Mouse (Mus musculus): ENCODE data around the gene Ninl. TPM values are rescaled to one million over a fixed set of nuclear protein-coding genes. Genes with fewer than 3 reads are reported as not detected.
"Not testable (repeated sequence)": the region's sequence is repeated elsewhere in the genome, so short reads cannot be mapped to it uniquely, and the experiment has no call there.

Gene Ninl
- polyA plus RNA-seq, 1 experiment = 2.4 TPM

DNA sequence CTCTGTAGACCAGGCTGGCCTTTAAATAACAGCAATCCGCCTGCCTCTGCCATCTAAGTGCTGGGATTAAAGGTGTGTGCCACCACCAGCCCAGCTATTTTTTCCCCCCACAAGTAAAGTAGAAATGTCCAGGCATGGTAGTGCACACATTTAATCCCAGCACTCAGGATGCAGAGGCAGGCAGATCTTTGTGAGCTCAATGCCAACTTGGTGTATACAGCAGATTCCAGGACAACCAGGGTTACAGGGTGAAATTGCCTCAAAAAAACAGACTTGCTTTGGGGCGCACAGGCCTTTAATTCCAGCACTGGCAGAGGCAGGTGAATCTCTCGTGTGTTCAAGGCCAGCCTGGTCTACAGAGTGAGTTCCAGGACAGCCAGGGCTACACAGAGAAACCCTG is 116.2 kb downstream of the Ninl start:
- Histone ChIP-seq H3K4me3 (replicated peaks) (no peak overlapping the region), H3K9me3 (ENCODE audit: control insufficient read depth, low read length) (no peaks in the 10 kb centered on the region), H3K36me3 (ENCODE audit: control insufficient read depth) (peaks cover 86% of the 10 kb centered on the region), H3K27me3 (ENCODE audit: control insufficient read depth) (no peaks in the 10 kb centered on the region), H3K4me1 (ENCODE audit: control insufficient read depth) (peaks cover 16% of the 10 kb centered on the region)
- TF ChIP-seq GATA1 (IDR thresholded peaks at IDR 0.05; ENCODE audit: low read length) (no peak), TAL1 (IDR thresholded peaks at IDR 0.05; ENCODE audit: low read length) (no peak)

DNA sequence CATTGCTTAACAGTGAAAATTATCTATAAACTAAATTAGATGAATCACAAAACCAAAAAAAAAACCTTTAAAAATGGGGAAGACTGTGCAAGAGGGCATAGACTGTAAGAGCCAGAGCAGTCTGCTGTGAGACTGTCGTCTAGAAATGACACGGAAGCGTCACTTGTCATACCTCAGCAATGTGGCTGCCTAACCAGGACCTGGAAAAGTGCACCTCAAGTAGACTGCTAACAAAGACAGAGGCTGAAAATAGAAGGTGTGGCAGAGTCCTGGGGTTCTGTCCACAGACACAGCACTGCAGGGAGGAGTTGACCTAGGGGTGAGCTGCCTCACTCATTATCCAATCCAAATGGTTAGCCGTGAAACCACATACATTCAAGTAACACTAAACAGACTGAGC is 117.0 kb downstream of the Ninl start:
- H3K4me1 ChIP-seq (ENCODE audit: control insufficient read depth) = peaks cover 16% of the 10 kb centered on the region
- H3K36me3 ChIP-seq (ENCODE audit: control insufficient read depth) = peaks cover 86% of the 10 kb centered on the region
- TF ChIP-seq TAL1 (IDR thresholded peaks at IDR 0.05; ENCODE audit: low read length) = no peak
- TF ChIP-seq GATA1 (IDR thresholded peaks at IDR 0.05; ENCODE audit: low read length) = no peak
- no peak overlapping the region for H3K4me3 ChIP-seq (replicated peaks)
- H3K27me3 ChIP-seq (ENCODE audit: control insufficient read depth) = no peaks in the 10 kb centered on the region
- no peaks in the 10 kb centered on the region for H3K9me3 ChIP-seq (ENCODE audit: control insufficient read depth, low read length)

DNA sequence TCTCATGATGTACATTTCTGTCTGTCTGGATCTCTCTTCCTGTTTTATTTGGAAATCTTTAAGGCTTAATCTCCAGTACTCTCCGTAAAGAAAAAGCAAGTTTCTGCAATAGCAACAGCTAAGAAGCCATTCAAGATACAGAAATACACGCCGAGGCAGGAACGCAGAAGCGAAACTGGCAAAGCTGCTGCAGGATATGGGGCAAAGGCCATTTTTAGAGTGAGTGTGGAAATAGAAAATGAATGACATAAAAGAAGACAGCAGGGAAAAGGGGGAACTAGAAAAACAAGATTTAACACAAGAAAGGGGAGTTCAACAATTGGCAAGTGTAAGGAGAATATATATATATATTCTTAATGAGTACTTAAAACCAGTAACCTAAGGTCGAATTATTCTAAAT is 117.5 kb downstream of the Ninl start:
- Histone ChIP-seq H3K9me3 (ENCODE audit: control insufficient read depth, low read length) (no peaks in the 10 kb centered on the region), H3K27me3 (ENCODE audit: control insufficient read depth) (no peaks in the 10 kb centered on the region), H3K4me1 (ENCODE audit: control insufficient read depth) (peaks cover 16% of the 10 kb centered on the region), H3K4me3 (replicated peaks) (no peak overlapping the region), H3K36me3 (ENCODE audit: control insufficient read depth) (peaks cover 86% of the 10 kb centered on the region)
- TF ChIP-seq TAL1 (IDR thresholded peaks at IDR 0.05; ENCODE audit: low read length) (no peak), GATA1 (IDR thresholded peaks at IDR 0.05; ENCODE audit: low read length) (no peak)

DNA sequence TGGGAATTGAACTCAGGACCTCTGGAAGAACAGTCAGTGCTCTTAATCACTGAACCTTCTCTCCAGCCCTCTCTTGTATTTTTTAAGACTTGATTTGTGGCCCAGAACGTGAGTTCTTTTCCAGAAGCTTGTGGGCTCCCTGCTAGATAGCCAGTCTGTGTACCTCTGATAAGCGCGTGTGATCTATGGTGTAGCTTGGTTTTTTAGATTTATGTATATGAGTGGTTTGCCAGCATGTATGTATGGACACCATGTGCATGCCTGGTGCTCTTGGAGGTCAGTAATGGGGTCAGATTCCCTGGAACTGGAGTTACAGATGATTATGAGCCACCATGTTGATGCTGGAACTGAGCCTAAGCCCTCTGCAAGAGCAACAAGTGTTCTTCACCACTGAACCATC is 118.6 kb downstream of the Ninl start:
- Histone ChIP-seq H3K4me1 (ENCODE audit: control insufficient read depth) (peaks cover 21% of the 10 kb centered on the region), H3K9me3 (ENCODE audit: control insufficient read depth, low read length) (no peaks in the 10 kb centered on the region), H3K27me3 (ENCODE audit: control insufficient read depth) (no peaks in the 10 kb centered on the region), H3K4me3 (replicated peaks) (no peak overlapping the region), H3K36me3 (ENCODE audit: control insufficient read depth) (peaks cover 85% of the 10 kb centered on the region)
- no peak for TF ChIP-seq TAL1 (IDR thresholded peaks at IDR 0.05; ENCODE audit: low read length)
- no peak for TF ChIP-seq GATA1 (IDR thresholded peaks at IDR 0.05; ENCODE audit: low read length)

DNA sequence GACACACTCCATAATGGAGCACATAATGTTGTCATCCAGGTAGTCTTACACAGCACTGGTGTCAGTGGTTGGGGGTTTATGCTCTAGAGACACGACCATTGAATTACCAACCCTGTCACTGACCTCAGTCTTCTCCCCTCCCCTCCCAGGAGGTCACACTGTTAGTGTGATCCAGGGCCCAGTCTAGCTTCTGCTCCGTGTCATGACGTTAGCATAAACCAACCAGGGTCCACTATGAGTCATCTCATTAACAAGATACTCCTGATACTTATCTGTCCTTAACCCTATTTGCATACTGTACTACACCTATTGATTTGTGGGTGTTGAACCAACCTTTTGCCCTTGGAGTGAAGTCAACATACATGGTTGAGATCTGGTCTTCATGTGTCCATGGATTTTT is 120.5 kb downstream of the Ninl start:
- no peaks in the 10 kb centered on the region for H3K9me3 ChIP-seq (ENCODE audit: control insufficient read depth, low read length)
- peaks cover 21% of the 10 kb centered on the region for H3K4me1 ChIP-seq (ENCODE audit: control insufficient read depth)
- no peaks in the 10 kb centered on the region for H3K27me3 ChIP-seq (ENCODE audit: control insufficient read depth)
- no peak overlapping the region for H3K4me3 ChIP-seq (replicated peaks)
- TF ChIP-seq GATA1 (IDR thresholded peaks at IDR 0.05; ENCODE audit: low read length) (no peak), TAL1 (IDR thresholded peaks at IDR 0.05; ENCODE audit: low read length) (no peak)
- peaks cover 85% of the 10 kb centered on the region for H3K36me3 ChIP-seq (ENCODE audit: control insufficient read depth)

DNA sequence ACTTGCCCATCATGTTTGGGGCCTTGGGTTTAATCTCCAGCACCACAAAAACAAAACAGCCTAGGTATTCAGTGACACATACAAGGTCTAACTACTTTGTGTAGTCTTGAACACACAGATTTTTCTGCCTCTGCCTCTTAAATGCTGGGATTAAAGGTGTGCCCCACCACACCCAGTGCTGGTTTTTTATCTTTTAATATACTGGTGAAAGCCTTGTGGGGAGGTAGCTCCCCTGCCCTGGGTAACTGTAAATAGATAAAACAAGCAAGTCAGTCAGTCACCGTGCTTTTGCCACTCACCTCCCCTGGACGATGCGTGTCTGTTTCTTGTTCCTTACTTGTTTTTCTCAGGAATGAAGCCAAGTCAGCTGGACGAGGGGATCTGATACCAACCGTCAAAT is 123.4 kb downstream of the Ninl start:
- Histone ChIP-seq H3K4me1 (ENCODE audit: control insufficient read depth) (peaks cover 22% of the 10 kb centered on the region), H3K36me3 (ENCODE audit: control insufficient read depth) (peaks cover 75% of the 10 kb centered on the region), H3K9me3 (ENCODE audit: control insufficient read depth, low read length) (no peaks in the 10 kb centered on the region), H3K4me3 (replicated peaks) (no peak overlapping the region), H3K27me3 (ENCODE audit: control insufficient read depth) (no peaks in the 10 kb centered on the region)
- TF ChIP-seq TAL1 (IDR thresholded peaks at IDR 0.05; ENCODE audit: low read length) (no peak), GATA1 (IDR thresholded peaks at IDR 0.05; ENCODE audit: low read length) (no peak)

DNA sequence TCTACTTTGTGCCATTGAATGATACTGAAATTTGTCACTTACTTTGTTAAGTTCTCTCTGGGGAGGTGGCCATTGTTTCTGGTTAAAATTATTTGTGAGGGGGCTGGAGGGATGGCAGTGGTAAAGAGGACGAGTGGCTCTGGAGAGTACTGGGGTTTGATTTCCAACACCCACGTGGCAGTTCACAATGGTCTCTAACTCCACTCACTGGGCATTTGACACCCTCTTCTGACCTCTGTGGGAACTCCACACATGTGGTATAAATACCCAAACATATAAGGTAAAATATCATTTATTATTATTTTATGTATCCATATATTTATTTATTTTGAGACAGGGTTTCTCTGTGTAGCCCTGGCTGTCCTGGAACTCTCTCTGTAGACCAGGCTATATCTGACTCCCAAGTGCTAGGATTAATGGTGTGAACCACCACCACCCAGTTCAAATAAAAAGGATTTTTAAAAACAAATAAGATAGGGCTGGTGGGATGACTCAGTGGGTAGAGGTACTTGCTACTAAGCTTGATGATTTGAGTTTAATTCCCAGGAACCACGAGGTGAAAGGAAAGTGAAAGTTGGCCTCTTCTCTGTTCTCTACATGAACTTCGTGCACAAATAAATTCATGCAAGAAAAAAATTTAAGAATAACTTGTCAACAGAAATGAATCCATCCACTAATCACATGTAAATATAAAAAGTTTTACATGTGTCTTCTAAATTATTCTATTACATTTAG is 124.2 kb downstream of the Ninl start:
- Histone ChIP-seq H3K27me3 (ENCODE audit: control insufficient read depth) (no peaks in the 10 kb centered on the region), H3K9me3 (ENCODE audit: control insufficient read depth, low read length) (no peaks in the 10 kb centered on the region), H3K4me3 (replicated peaks) (no peak overlapping the region), H3K4me1 (ENCODE audit: control insufficient read depth) (peaks cover 24% of the 10 kb centered on the region), H3K36me3 (ENCODE audit: control insufficient read depth) (peaks cover 68% of the 10 kb centered on the region)
- TF ChIP-seq GATA1 (IDR thresholded peaks at IDR 0.05; ENCODE audit: low read length) (no peak), TAL1 (IDR thresholded peaks at IDR 0.05; ENCODE audit: low read length) (no peak)

DNA sequence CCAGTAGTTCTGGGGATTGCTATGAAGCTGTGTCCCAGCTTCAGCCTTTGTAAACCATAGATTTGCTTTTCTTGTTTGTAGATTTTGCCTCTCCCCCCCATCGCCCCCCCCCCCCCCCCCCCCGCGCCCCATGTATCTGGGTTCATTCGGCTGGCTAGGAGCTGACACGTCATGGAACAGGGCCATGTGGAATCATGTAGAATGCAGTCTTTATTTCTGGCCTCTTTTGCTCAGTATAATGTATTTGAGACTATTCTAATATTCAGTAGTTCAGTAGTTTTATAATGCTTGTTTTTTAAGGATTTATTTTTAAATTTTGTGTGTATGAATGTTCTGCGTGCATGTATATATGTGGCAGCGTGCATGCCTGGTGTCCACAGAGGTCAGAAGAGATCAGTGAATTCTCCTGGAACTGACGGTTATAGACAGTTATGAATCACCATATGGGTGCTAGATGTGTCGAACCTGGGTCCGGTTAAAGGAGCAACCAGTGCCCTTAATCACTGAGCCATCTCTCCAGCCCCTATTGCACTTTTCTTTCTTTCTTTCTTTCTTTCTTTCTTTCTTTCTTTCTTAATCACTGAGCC is 128.8 kb downstream of the Ninl start:
- Histone ChIP-seq H3K9me3 (ENCODE audit: control insufficient read depth, low read length) (no peaks in the 10 kb centered on the region), H3K4me3 (replicated peaks) (peak overlapping the region; percentile 83), H3K4me1 (ENCODE audit: control insufficient read depth) (peaks cover 36% of the 10 kb centered on the region), H3K27me3 (ENCODE audit: control insufficient read depth) (no peaks in the 10 kb centered on the region), H3K36me3 (ENCODE audit: control insufficient read depth) (peaks cover 31% of the 10 kb centered on the region)
- TF ChIP-seq GATA1 (IDR thresholded peaks at IDR 0.05; ENCODE audit: low read length) (no peak), TAL1 (IDR thresholded peaks at IDR 0.05; ENCODE audit: low read length) (no peak)

DNA sequence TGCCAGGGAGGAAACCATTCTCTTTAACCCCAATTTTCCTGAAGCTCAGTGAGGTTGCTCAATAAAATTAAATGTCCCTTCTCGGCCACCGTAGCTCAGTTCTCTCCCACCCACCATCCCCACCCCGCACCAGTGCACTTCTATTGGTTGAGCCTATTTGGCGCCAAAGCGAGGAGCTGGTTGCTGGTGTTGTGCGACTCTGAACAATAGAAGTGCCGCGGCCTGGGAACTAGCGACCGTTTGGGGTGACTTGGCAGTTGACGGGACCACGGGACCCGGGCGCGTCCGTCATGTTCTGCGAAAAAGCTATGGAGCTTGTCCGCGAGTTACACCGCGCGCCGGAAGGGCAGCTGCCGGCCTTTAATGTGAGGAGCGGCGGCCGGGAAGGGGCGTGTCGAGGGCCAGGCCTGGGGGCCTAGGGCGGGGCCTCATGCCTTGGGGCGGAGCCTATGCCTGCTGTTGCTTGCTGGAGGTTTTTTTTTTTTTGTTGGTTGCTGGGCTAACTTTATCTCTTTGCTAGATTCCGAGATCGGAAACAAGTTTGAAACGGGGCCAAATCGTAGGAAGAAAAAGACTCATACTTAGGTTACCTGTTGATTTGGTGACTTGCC is 129.6 kb downstream of the Ninl start:
- TF ChIP-seq GATA1 (IDR thresholded peaks at IDR 0.05; ENCODE audit: low read length) (0 out of 2 replicates have a peak, but pooled peaks have one; percentile 10), TAL1 (IDR thresholded peaks at IDR 0.05; ENCODE audit: low read length) (no peak)
- no peaks in the 10 kb centered on the region for H3K9me3 ChIP-seq (ENCODE audit: control insufficient read depth, low read length)
- peak overlapping the region; percentile 83 for H3K4me3 ChIP-seq (replicated peaks)
- H3K4me1 ChIP-seq (ENCODE audit: control insufficient read depth) = peaks cover 41% of the 10 kb centered on the region
- no peaks in the 10 kb centered on the region for H3K27me3 ChIP-seq (ENCODE audit: control insufficient read depth)
- peaks cover 22% of the 10 kb centered on the region for H3K36me3 ChIP-seq (ENCODE audit: control insufficient read depth)

DNA sequence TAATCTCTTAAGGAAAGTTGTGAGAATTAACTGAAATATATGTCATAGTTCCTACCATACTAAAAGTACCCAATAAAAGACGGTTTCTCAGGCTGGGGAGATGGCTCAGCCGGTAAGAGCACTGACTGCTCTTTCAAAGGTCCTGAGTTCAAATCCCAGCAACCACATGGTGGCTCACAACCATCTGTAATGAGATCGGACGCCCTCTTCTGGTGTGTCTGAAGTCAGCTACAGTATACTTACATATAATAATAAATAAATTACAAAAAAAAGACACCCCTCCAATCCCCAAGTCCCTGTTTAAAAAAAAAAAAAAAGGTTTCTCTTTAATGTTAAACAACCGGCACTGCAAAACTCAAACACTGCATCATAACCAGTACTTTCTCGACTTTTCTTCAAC is 130.3 kb downstream of the Ninl start:
- Histone ChIP-seq H3K36me3 (ENCODE audit: control insufficient read depth) (peaks cover 17% of the 10 kb centered on the region), H3K4me1 (ENCODE audit: control insufficient read depth) (peaks cover 45% of the 10 kb centered on the region), H3K4me3 (replicated peaks) (peak overlapping the region; percentile 83)
- not testable (repeated sequence) for H3K9me3 ChIP-seq (ENCODE audit: control insufficient read depth, low read length); H3K27me3 ChIP-seq (ENCODE audit: control insufficient read depth)
